Mouse (Mus musculus): ENCODE measurements around the gene Wdr41.

Gene Wdr41

GRCm38 (mm10) chr13:94976219-94977186 lies at the start of gene Wdr41:
Gene Wdr41, plus strand, starts transcription at chr13:94976344.
- DNase-seq (ENCODE audit: extremely low spot score, low read depth, low spot score): peak; percentile 83

GRCm38 (mm10) chr13:94928086-94928485 lies 48.1 kb upstream of the Wdr41 start:
- DNase-seq (ENCODE audit: extremely low spot score, low read depth, low spot score): no peak

GRCm38 (mm10) chr13:94938418-94938817 lies 37.7 kb upstream of the Wdr41 start:
- DNase-seq (ENCODE audit: extremely low spot score, low read depth, low spot score): no peak

- DNase-seq (ENCODE audit: extremely low spot score, low read depth, low spot score): no peak
Observed at GRCm38 (mm10) chr13:94940104-94940503, 36.0 kb upstream of the Wdr41 start.

GRCm38 (mm10) chr13:94941230-94941629 lies 34.9 kb upstream of the Wdr41 start:
- peak; percentile 60 for DNase-seq (ENCODE audit: extremely low spot score, low read depth, low spot score)

- no peak for DNase-seq (ENCODE audit: extremely low spot score, low read depth, low spot score)
Observed at GRCm38 (mm10) chr13:94955941-94956340, 20.2 kb upstream of the Wdr41 start.

GRCm38 (mm10) chr13:94957965-94958364 lies 18.2 kb upstream of the Wdr41 start:
- DNase-seq (ENCODE audit: extremely low spot score, low read depth, low spot score): no peak

- no peak for DNase-seq (ENCODE audit: extremely low spot score, low read depth, low spot score)
Observed at GRCm38 (mm10) chr13:94969992-94970553, 6.1 kb upstream of the Wdr41 start.

GRCm38 (mm10) chr13:94975828-94976218 lies 321 bp upstream of the Wdr41 start:
- no peak for DNase-seq (ENCODE audit: extremely low spot score, low read depth, low spot score)

GRCm38 (mm10) chr13:94979081-94979480 lies 2.9 kb downstream of the Wdr41 start:
- DNase-seq (ENCODE audit: extremely low spot score, low read depth, low spot score): no peak

- DNase-seq (ENCODE audit: extremely low spot score, low read depth, low spot score): no peak
Observed at GRCm38 (mm10) chr13:94990516-94990915, 14.4 kb downstream of the Wdr41 start.

- no peak for DNase-seq (ENCODE audit: extremely low spot score, low read depth, low spot score)
Observed at GRCm38 (mm10) chr13:95007281-95007680, 31.1 kb downstream of the Wdr41 start.

- DNase-seq (ENCODE audit: extremely low spot score, low read depth, low spot score): no peak
Observed at GRCm38 (mm10) chr13:95009261-95009660, 33.1 kb downstream of the Wdr41 start.

- no peak for DNase-seq (ENCODE audit: extremely low spot score, low read depth, low spot score)
Observed at GRCm38 (mm10) chr13:95011546-95012257, 35.6 kb downstream of the Wdr41 start.

- no peak for DNase-seq (ENCODE audit: extremely low spot score, low read depth, low spot score)
Observed at GRCm38 (mm10) chr13:95017278-95017677, 41.1 kb downstream of the Wdr41 start.

- DNase-seq (ENCODE audit: extremely low spot score, low read depth, low spot score): peak; percentile 71
Observed at GRCm38 (mm10) chr13:95017916-95018315, 41.8 kb downstream of the Wdr41 start.

- DNase-seq (ENCODE audit: extremely low spot score, low read depth, low spot score): no peak
Observed at GRCm38 (mm10) chr13:95019345-95019744, 43.2 kb downstream of the Wdr41 start.

- no peak for DNase-seq (ENCODE audit: extremely low spot score, low read depth, low spot score)
Observed at GRCm38 (mm10) chr13:95020216-95020615, 44.1 kb downstream of the Wdr41 start.

- DNase-seq (ENCODE audit: extremely low spot score, low read depth, low spot score): no peak
Observed at GRCm38 (mm10) chr13:95030828-95031227, 54.7 kb downstream of the Wdr41 start.

- no peak for DNase-seq (ENCODE audit: extremely low spot score, low read depth, low spot score)
Observed at GRCm38 (mm10) chr13:95032127-95032831, 56.1 kb downstream of the Wdr41 start.

- DNase-seq (ENCODE audit: extremely low spot score, low read depth, low spot score): no peak
Observed at GRCm38 (mm10) chr13:95032973-95033372, 56.8 kb downstream of the Wdr41 start.

Measured in hindlimb bud, embryonic 11.5 days (tissue).